Mouse (Mus musculus): ENCODE results near the gene Gm45711.
"Not testable (repeated sequence)": the region's sequence is repeated elsewhere in the genome, so short reads cannot be mapped to it uniquely, and the experiment has no call there.

Gene Gm45711

GRCm38 (mm10) chr8:104332665-104333631 lies 23.1 kb upstream of the Gm45711 start:
- intact Hi-C loops (cut with DNase I), result no loop called here

- intact Hi-C loops (cut with DNase I), result not testable (repeated sequence)
Measured at GRCm38 (mm10) chr8:104321930-104322329, 12.0 kb upstream of the Gm45711 start, which contains the start of gene Cmtm2b. TSS of gene Cmtm2b (plus strand) at chr8:104322230.

- intact Hi-C loops (cut with DNase I), result not testable (repeated sequence)
Measured at GRCm38 (mm10) chr8:104321267-104321666, 11.4 kb upstream of the Gm45711 start, which contains the start of gene Gm11020. TSS of gene Gm11020 (plus strand) at chr8:104321567.

- intact Hi-C loops (cut with DNase I), result no loop called here
Measured at GRCm38 (mm10) chr8:104313311-104313710, 3.4 kb upstream of the Gm45711 start.

GRCm38 (mm10) chr8:104312023-104312422 lies 2.1 kb upstream of the Gm45711 start:
- intact Hi-C loops (cut with DNase I), result not testable (repeated sequence)

GRCm38 (mm10) chr8:104308341-104308740 lies 1.5 kb downstream of the Gm45711 start:
- intact Hi-C loops (cut with DNase I), result not testable (repeated sequence)

- intact Hi-C loops (cut with DNase I), result no loop called here
Measured at GRCm38 (mm10) chr8:104304962-104305361, 4.9 kb downstream of the Gm45711 start.

GRCm38 (mm10) chr8:104302536-104302935 lies 7.3 kb downstream of the Gm45711 start:
- intact Hi-C loops (cut with DNase I), result not testable (repeated sequence)

GRCm38 (mm10) chr8:104301577-104301976 lies 8.3 kb downstream of the Gm45711 start:
- intact Hi-C loops (cut with DNase I), result not testable (repeated sequence)

GRCm38 (mm10) chr8:104294396-104294795 lies 15.5 kb downstream of the Gm45711 start:
- intact Hi-C loops (cut with DNase I), result no loop called here

GRCm38 (mm10) chr8:104293081-104293480 lies 16.8 kb downstream of the Gm45711 start, which contains the start of gene Cmtm2a:
TSS of gene Cmtm2a (minus strand) at chr8:104293181.
- intact Hi-C loops (cut with DNase I), result not testable (repeated sequence)

GRCm38 (mm10) chr8:104268937-104269440 lies 40.9 kb downstream of the Gm45711 start:
- intact Hi-C loops (cut with DNase I), result no loop called here

- intact Hi-C loops (cut with DNase I), result no loop called here
Measured at GRCm38 (mm10) chr8:104268368-104268767, 41.5 kb downstream of the Gm45711 start.

GRCm38 (mm10) chr8:104264271-104264935 lies 45.5 kb downstream of the Gm45711 start:
- intact Hi-C loops (cut with DNase I), result not testable (repeated sequence)

GRCm38 (mm10) chr8:104261802-104262201 lies 48.1 kb downstream of the Gm45711 start:
- intact Hi-C loops (cut with DNase I), result not testable (repeated sequence)

GRCm38 (mm10) chr8:104253016-104253415 lies 56.9 kb downstream of the Gm45711 start:
- intact Hi-C loops (cut with DNase I), result loop anchor here (5.0 to 10.0 kb wide), 2 partner anchors 89 to 182 kb away; no protein-coding TSS in a partner anchor

- intact Hi-C loops (cut with DNase I), result loop anchor here (5.0 to 10.0 kb wide), 2 partner anchors 91 to 183 kb away; no protein-coding TSS in a partner anchor
Measured at GRCm38 (mm10) chr8:104251461-104251860, 58.4 kb downstream of the Gm45711 start.

- intact Hi-C loops (cut with DNase I), result loop anchor here (5.0 to 10.0 kb wide), 2 partner anchors 92 to 184 kb away; no protein-coding TSS in a partner anchor
Measured at GRCm38 (mm10) chr8:104250439-104251367, 59.2 kb downstream of the Gm45711 start, which contains the start of gene Cklf. TSS of gene Cklf (plus strand) at chr8:104250861.

GRCm38 (mm10) chr8:104249442-104249996 lies 60.4 kb downstream of the Gm45711 start:
- intact Hi-C loops (cut with DNase I), result no loop called here

- intact Hi-C loops (cut with DNase I), result no loop called here
Measured at GRCm38 (mm10) chr8:104248276-104248675, 61.6 kb downstream of the Gm45711 start, which contains the start of gene Tk2. TSS of gene Tk2 (minus strand) at chr8:104248558.

All from adrenal gland (tissue).